Mouse (Mus musculus) kidney, postnatal 0 days (tissue): ENCODE results near the gene Ascl2. TPM values are rescaled to one million over a fixed set of nuclear protein-coding genes. Genes with fewer than 3 reads are reported as not detected.

ENCODE experiments used
- ATAC-seq: fragments of 200-750 bp; cut with Nextera tagmentation; replicated peaks from 2 replicates; pipeline ENCODE4 v1.8.0; 2017; ENCODE audit warnings: low read depth, moderate number of reproducible peaks, moderate TSS enrichment, moderate library complexity; ENCODE audit not compliant: low FRiP score
- DNase-seq: peaks from one replicate; pipeline ENCODE4 v3.0.0-alpha.2; 2016; ENCODE audit warnings: low spot score
- H3K27ac ChIP-seq: fragments of 300-500 bp; sonication (generic); 2 replicates; pipeline ENCODE4 v1.5.1; 2014; ENCODE audit warnings: mild to moderate bottlenecking
- H3K27me3 ChIP-seq: fragments of 300-500 bp; sonication (generic); 2 replicates; pipeline ENCODE4 v1.6.1; 2014; ENCODE audit warnings: low read length, mixed read lengths; ENCODE audit not compliant: insufficient read depth
- H3K36me3 ChIP-seq: fragments of 300-500 bp; sonication (generic); 2 replicates; pipeline ENCODE4 v1.6.1; 2014; ENCODE audit warnings: low read length, mixed read lengths; ENCODE audit not compliant: insufficient read depth
- H3K4me1 ChIP-seq: fragments of 300-500 bp; sonication (generic); replicated peaks from 2 replicates; pipeline ENCODE4 v1.6.1; 2014; ENCODE audit warnings: antibody characterized with exemption, low read length, mixed read lengths; ENCODE audit not compliant: insufficient read depth
- H3K4me2 ChIP-seq: fragments of 300-500 bp; sonication (generic); 2 replicates; pipeline ENCODE4 v1.6.1; 2014; ENCODE audit warnings: mild to moderate bottlenecking, low read length, moderate library complexity, mixed read lengths
- H3K4me3 ChIP-seq: fragments of 300-500 bp; sonication (generic); replicated peaks from 2 replicates; pipeline ENCODE4 v1.5.1; 2014; ENCODE audit warnings: low read depth, low read length
- H3K9ac ChIP-seq: fragments of 300-500 bp; sonication (generic); 2 replicates; pipeline ENCODE4 v1.6.1; 2014; ENCODE audit warnings: low read depth, low read length
- H3K9me3 ChIP-seq: fragments of 300-500 bp; sonication (generic); replicated peaks from 2 replicates; pipeline ENCODE4 v1.6.1; 2016; ENCODE audit warnings: low read length, inconsistent platforms, mixed read lengths
- CTCF ChIP-seq: IDR thresholded peaks from 2 replicates; pipeline ENCODE4 v1.5.1; 2016; ENCODE audit warnings: antibody characterized with exemption, low read depth, mild to moderate bottlenecking, moderate library complexity
- WGBS: fragments of 180-500 bp; shearing (Covaris S2); extraction: QIAGEN DNeasy Blood & Tissue Kit; methylation state at CpG from one replicate; pipeline ENCODE4 v1.1.7; 2014; 5-methylcytosine and 5-hydroxymethylcytosine counted together
- polyA plus RNA-seq: library from polyadenylated mRNA; unstranded; fragments of >200 nt; fragmentation: Nextera tagmentation; extraction: Ambion mirVana; gene quantifications from 2 replicates; pipeline ENCODE4 v1.2.1, GENCODE M21; 2015

Ascl2 gene
- polyA plus RNA-seq, 1 experiment from 2014 or later, result 1.2 TPM

GRCm38 (mm10) chr7:143007599-143008369 lies 38.7 kb upstream of the Ascl2 start:
- H3K9ac ChIP-seq, result no peak overlapping the region; the same call in 1 of the 2 replicates

GRCm38 (mm10) chr7:143006756-143007598 lies 37.9 kb upstream of the Ascl2 start:
- Histone ChIP-seq H3K4me3 (no peak overlapping the region), H3K9ac (no peak overlapping the region), H3K9me3 (no peaks in the 10 kb centered on the region), H3K36me3 (no peaks in the 10 kb centered on the region), H3K4me1 (peaks cover 17% of the 10 kb centered on the region), H3K27ac (no peak overlapping the region), H3K4me2 (no peak overlapping the region), H3K27me3 (no peaks in the 10 kb centered on the region)
- DNase-seq (no peak), ATAC-seq (no peak)
- 85% methylated on average over 8 of the region's 8 CpGs for WGBS
- TF ChIP-seq CTCF, result no peak

More at GRCm38 (mm10) chr7:143007599-143008369, 38.7 kb upstream of the Ascl2 start:
- H3K4me2 ChIP-seq, result peak overlapping the region; percentile 19; the same call in 1 of the 2 replicates
- H3K9me3 ChIP-seq, result no peaks in the 10 kb centered on the region
- 38% methylated on average over 17 of the region's 17 CpGs for WGBS
- peak overlapping the region; percentile 88 for H3K27ac ChIP-seq
- H3K27me3 ChIP-seq, result no peaks in the 10 kb centered on the region
- peak; percentile 95 for TF ChIP-seq CTCF
- peaks cover 21% of the 10 kb centered on the region for H3K4me1 ChIP-seq
- peak; percentile 96 for DNase-seq
- no peak overlapping the region for H3K4me3 ChIP-seq
- H3K36me3 ChIP-seq, result no peaks in the 10 kb centered on the region
- peak; percentile 77 for ATAC-seq

GRCm38 (mm10) chr7:143006097-143006755 lies 37.2 kb upstream of the Ascl2 start:
- no peak for DNase-seq
- H3K9ac ChIP-seq, result no peak overlapping the region
- no peak overlapping the region for H3K4me3 ChIP-seq
- H3K9me3 ChIP-seq, result no peaks in the 10 kb centered on the region
- ATAC-seq, result no peak
- H3K27me3 ChIP-seq, result no peaks in the 10 kb centered on the region
- H3K36me3 ChIP-seq, result no peaks in the 10 kb centered on the region
- WGBS, result 97% methylated on average over 2 of the region's 2 CpGs
- no peak overlapping the region for H3K4me2 ChIP-seq
- H3K27ac ChIP-seq, result no peak overlapping the region
- peaks cover 17% of the 10 kb centered on the region for H3K4me1 ChIP-seq
- no peak for TF ChIP-seq CTCF

- no peak overlapping the region for H3K9ac ChIP-seq
These were observed 36.5 kb upstream of the Ascl2 start for GRCm38 (mm10) chr7:143005344-143006096.

GRCm38 (mm10) chr7:143004727-143005343 lies 35.8 kb upstream of the Ascl2 start, which contains the start of gene Tspan32:
TSS of gene Tspan32 (plus strand) at chr7:143005046.
- no peaks in the 10 kb centered on the region for H3K27me3 ChIP-seq
- ATAC-seq, result no peak
- no peak within 1 kb of the TSS for H3K4me3 ChIP-seq
- H3K4me2 ChIP-seq, result no peak within 1 kb of the TSS
- no peak for DNase-seq
- no peak for TF ChIP-seq CTCF
- no peak within 1 kb of the TSS for H3K9ac ChIP-seq
- 79% methylated on average over 4 of the region's 4 CpGs for WGBS
- H3K9me3 ChIP-seq, result no peaks in the 10 kb centered on the region
- no peaks in the 10 kb centered on the region for H3K36me3 ChIP-seq
- H3K4me1 ChIP-seq, result peaks cover 15% of the 10 kb centered on the region
- no peak within 1 kb of the TSS for H3K27ac ChIP-seq

More at GRCm38 (mm10) chr7:143005344-143006096, 36.5 kb upstream of the Ascl2 start:
- DNase-seq (no peak), ATAC-seq (no peak)
- Histone ChIP-seq H3K27ac (no peak overlapping the region), H3K4me3 (no peak overlapping the region), H3K27me3 (no peaks in the 10 kb centered on the region), H3K9me3 (no peaks in the 10 kb centered on the region), H3K4me2 (no peak overlapping the region), H3K36me3 (no peaks in the 10 kb centered on the region), H3K4me1 (peaks cover 17% of the 10 kb centered on the region)
- no peak for TF ChIP-seq CTCF
- 82% methylated on average over 6 of the region's 6 CpGs for WGBS
